Mouse (Mus musculus): ENCODE data around the gene Clns1a. TPM values are rescaled to one million over a fixed set of nuclear protein-coding genes. Genes with fewer than 3 reads are reported as not detected.

Gene Clns1a
- polyA plus RNA-seq, 1 experiment: 28.6 TPM

DNA sequence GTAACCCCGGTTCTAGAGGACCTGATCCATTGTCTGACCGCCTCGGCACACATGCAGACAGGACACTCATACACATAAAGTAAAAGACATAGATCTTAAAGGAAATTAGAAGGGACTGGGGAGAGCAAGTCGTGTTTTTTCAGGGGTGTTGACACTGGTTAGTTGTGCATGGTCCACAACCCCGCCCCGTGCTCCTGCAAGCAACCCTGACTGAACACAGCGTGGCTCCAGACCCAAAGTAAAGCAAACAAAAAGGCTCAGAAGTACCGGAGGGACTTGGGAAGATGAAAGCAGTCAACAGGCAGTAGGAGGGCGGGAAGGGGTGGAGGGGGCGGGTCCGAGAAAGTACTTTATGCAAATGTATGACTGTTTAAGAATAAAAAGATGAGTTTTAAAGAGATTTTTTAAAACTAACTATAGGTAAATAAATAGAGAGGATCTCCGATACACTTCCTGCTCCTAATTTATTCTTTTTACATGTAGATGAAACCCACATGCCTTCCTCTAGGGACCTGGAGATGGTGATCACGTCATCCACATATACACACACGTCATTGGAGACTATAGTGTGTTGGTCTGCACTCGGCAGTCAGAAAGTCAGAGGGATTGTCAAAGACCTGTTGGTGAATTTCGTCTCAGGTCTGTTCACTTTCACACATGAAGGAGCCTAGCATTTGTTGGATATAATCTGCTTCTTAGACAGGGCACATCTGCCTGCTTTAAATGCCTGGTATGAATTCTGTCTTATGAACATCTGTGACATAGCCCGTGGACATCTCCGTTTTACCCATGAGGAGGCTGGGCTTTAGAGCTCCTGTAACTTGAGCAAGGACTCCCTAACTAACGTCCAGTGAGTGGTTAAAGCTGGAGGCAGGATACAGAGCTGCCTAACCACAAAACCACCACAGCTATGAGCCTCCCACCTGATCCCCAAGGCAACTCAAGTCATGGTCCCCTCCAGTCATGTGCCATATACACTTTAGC, 53.1 kb downstream of the Clns1a start:
- H3K9me3 ChIP-seq: no peaks in the 10 kb centered on the region
- peaks cover 32% of the 10 kb centered on the region for H3K4me1 ChIP-seq
- no peaks in the 10 kb centered on the region for H3K27me3 ChIP-seq (replicated peaks)
- TF ChIP-seq GATA1 (IDR thresholded peaks at IDR 0.05; ENCODE audit: borderline replicate concordance, low read length) (no peak), FLI1 (IDR thresholded peaks at IDR 0.05; ENCODE audit: low read length) (no peak)
- no peaks in the 10 kb centered on the region for H3K36me3 ChIP-seq (replicated peaks; ENCODE audit: low read length)
- peak overlapping the region; percentile 93 for H3K4me3 ChIP-seq (replicated peaks)

GRCm38 (mm10) chr7:97756967-97757881, 60.8 kb downstream of the Clns1a start:
- H3K4me3 ChIP-seq (replicated peaks): no peak overlapping the region
- TF ChIP-seq GATA1 (IDR thresholded peaks at IDR 0.05; ENCODE audit: borderline replicate concordance, low read length) (no peak), FLI1 (IDR thresholded peaks at IDR 0.05; ENCODE audit: low read length) (no peak)
- peaks cover 3% of the 10 kb centered on the region for H3K27me3 ChIP-seq (replicated peaks)
- H3K4me1 ChIP-seq: peaks cover 4% of the 10 kb centered on the region
- H3K36me3 ChIP-seq (replicated peaks; ENCODE audit: low read length): no peaks in the 10 kb centered on the region
- H3K9me3 ChIP-seq: 0 out of 2 replicates have a peak, but pooled peaks cover 6% of the 10 kb centered on the region

DNA sequence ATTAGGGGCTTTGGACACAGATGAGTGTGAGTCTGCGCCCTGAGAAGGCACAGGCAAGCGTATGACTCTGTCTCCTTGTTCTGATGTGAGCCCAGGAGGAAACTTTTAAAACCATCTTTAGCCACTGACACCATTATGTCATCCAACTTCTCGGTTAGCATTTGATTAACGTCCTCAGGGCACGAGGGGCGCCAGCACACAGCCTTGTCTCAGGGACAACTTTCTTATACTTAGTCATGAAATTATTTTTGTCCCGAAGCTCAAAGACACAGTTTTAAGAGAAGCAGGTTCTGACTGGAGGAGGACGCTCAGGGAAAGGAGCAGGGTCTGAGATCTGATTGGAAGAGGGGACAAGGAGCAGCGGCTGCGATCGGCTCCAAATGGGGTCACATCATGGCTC, 68.2 kb downstream of the Clns1a start:
- no peak overlapping the region for H3K4me3 ChIP-seq (replicated peaks)
- H3K4me1 ChIP-seq: peaks cover 30% of the 10 kb centered on the region
- H3K27me3 ChIP-seq (replicated peaks): no peaks in the 10 kb centered on the region
- TF ChIP-seq FLI1 (IDR thresholded peaks at IDR 0.05; ENCODE audit: low read length) (no peak), GATA1 (IDR thresholded peaks at IDR 0.05; ENCODE audit: borderline replicate concordance, low read length) (no peak)
- H3K9me3 ChIP-seq: no peaks in the 10 kb centered on the region
- no peaks in the 10 kb centered on the region for H3K36me3 ChIP-seq (replicated peaks; ENCODE audit: low read length)

GRCm38 (mm10) chr7:97765181-97765962, 68.9 kb downstream of the Clns1a start:
- peak overlapping the region; percentile 73 for H3K4me3 ChIP-seq (replicated peaks)
- TF ChIP-seq GATA1 (IDR thresholded peaks at IDR 0.05; ENCODE audit: borderline replicate concordance, low read length) (no peak), FLI1 (IDR thresholded peaks at IDR 0.05; ENCODE audit: low read length) (no peak)

GRCm38 (mm10) chr7:97765963-97766347, 69.5 kb downstream of the Clns1a start:
- peaks cover 31% of the 10 kb centered on the region for H3K4me1 ChIP-seq
- no peak for TF ChIP-seq FLI1 (IDR thresholded peaks at IDR 0.05; ENCODE audit: low read length)
- TF ChIP-seq GATA1 (IDR thresholded peaks at IDR 0.05; ENCODE audit: borderline replicate concordance, low read length): no peak
- H3K27me3 ChIP-seq (replicated peaks): no peaks in the 10 kb centered on the region
- no peak overlapping the region for H3K4me3 ChIP-seq (replicated peaks)
- H3K36me3 ChIP-seq (replicated peaks; ENCODE audit: low read length): no peaks in the 10 kb centered on the region
- H3K9me3 ChIP-seq: no peaks in the 10 kb centered on the region

More at GRCm38 (mm10) chr7:97765181-97765962, 68.9 kb downstream of the Clns1a start:
- peaks cover 31% of the 10 kb centered on the region for H3K4me1 ChIP-seq
- no peaks in the 10 kb centered on the region for H3K27me3 ChIP-seq (replicated peaks)
- H3K36me3 ChIP-seq (replicated peaks; ENCODE audit: low read length): no peaks in the 10 kb centered on the region
- H3K9me3 ChIP-seq: no peaks in the 10 kb centered on the region

- no peaks in the 10 kb centered on the region for H3K36me3 ChIP-seq (replicated peaks; ENCODE audit: low read length)
- no peak overlapping the region for H3K4me3 ChIP-seq (replicated peaks)
- H3K9me3 ChIP-seq: no peaks in the 10 kb centered on the region
- no peak for TF ChIP-seq GATA1 (IDR thresholded peaks at IDR 0.05; ENCODE audit: borderline replicate concordance, low read length)
- TF ChIP-seq FLI1 (IDR thresholded peaks at IDR 0.05; ENCODE audit: low read length): no peak
- no peaks in the 10 kb centered on the region for H3K27me3 ChIP-seq (replicated peaks)
- H3K4me1 ChIP-seq: peaks cover 31% of the 10 kb centered on the region
Observed at GRCm38 (mm10) chr7:97766406-97767166, 70.2 kb downstream of the Clns1a start.

DNA sequence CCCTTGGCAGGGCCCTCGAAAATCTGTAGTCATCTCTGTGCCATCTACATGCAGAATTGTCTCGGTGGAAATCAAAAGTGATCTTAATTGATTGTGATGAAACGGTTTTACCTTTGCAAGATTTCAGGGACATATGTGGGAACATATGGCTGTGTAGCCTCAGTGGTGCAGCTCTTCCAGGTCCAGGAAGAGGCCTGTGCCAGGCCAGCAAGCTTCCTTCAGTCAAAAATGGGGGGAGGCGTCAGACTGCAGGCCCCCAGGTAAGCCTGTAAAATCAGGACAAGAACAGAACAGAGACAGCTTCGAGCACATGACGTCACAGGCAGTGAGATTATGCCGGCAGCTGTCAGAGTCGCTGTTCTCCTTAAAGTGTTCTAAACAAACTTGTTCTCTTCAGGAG, 71.4 kb downstream of the Clns1a start:
- Histone ChIP-seq H3K4me3 (replicated peaks) (no peak overlapping the region), H3K36me3 (replicated peaks; ENCODE audit: low read length) (no peaks in the 10 kb centered on the region), H3K4me1 (peaks cover 31% of the 10 kb centered on the region), H3K9me3 (no peaks in the 10 kb centered on the region), H3K27me3 (replicated peaks) (no peaks in the 10 kb centered on the region)
- TF ChIP-seq GATA1 (IDR thresholded peaks at IDR 0.05; ENCODE audit: borderline replicate concordance, low read length) (no peak), FLI1 (IDR thresholded peaks at IDR 0.05; ENCODE audit: low read length) (no peak)

DNA sequence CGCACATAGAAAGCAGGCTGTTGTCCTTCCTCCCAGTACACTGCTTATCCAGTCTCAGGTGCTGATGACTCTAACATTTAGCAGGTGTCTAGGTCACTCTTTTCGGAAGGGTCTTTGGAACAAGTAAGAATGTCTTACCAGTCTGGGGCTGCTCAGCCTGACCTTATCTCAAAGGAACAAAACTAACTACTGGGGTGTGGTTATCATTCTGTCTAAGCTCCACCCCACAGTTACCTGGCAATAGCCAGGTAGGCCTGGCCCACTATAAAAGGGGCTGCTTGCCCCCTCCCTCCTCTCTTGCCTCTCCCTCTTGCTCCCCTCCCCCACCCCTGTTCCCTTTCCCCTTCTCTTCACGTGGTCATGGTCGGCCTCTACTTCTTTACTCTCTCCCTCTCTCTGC, 72.6 kb downstream of the Clns1a start:
- Histone ChIP-seq H3K27me3 (replicated peaks) (peaks cover 2% of the 10 kb centered on the region), H3K4me3 (replicated peaks) (no peak overlapping the region), H3K36me3 (replicated peaks; ENCODE audit: low read length) (no peaks in the 10 kb centered on the region), H3K4me1 (peaks cover 31% of the 10 kb centered on the region), H3K9me3 (no peaks in the 10 kb centered on the region)
- TF ChIP-seq FLI1 (IDR thresholded peaks at IDR 0.05; ENCODE audit: low read length) (no peak), GATA1 (IDR thresholded peaks at IDR 0.05; ENCODE audit: borderline replicate concordance, low read length) (no peak)

Other genes with a start within 250 kb of the Clns1a start
- gene Kctd14, start 245.3 kb upstream of the Clns1a start, polyA plus RNA-seq (2012; ENCODE audit: insufficient read depth, low replicate concordance): 0.71 and 1.4 TPM in 2 replicates
- gene Ints4, start 215.7 kb upstream of the Clns1a start, polyA plus RNA-seq (2012; ENCODE audit: insufficient read depth, low replicate concordance): 1.5 and 6.1 TPM in 2 replicates
- gene Aamdc, start 117.1 kb upstream of the Clns1a start, polyA plus RNA-seq (2012; ENCODE audit: insufficient read depth, low replicate concordance): 6.3 TPM in 1 of 2 replicates, not detected in the other
- 2.4 and 10.3 TPM in 2 replicates for gene Rsf1, start 116.7 kb upstream of the Clns1a start, polyA plus RNA-seq (2012; ENCODE audit: insufficient read depth, low replicate concordance)
- 0.54 TPM in 1 of 2 replicates, not detected in the other for gene Aqp11, start 41.7 kb downstream of the Clns1a start, polyA plus RNA-seq (2012; ENCODE audit: insufficient read depth, low replicate concordance)
- gene Pak1, start 91.9 kb downstream of the Clns1a start, polyA plus RNA-seq (2012; ENCODE audit: insufficient read depth, low replicate concordance): 0.62 and 3.1 TPM in 2 replicates
- gene Gdpd4, start 223.3 kb downstream of the Clns1a start, polyA plus RNA-seq (2012; ENCODE audit: insufficient read depth, low replicate concordance): not detected in 2 replicates

Measured in megakaryocyte, embryonic 14.5 days (primary cell).